ENCODE assay signal across 25 mouse cellular contexts in the genomic region with DNA sequence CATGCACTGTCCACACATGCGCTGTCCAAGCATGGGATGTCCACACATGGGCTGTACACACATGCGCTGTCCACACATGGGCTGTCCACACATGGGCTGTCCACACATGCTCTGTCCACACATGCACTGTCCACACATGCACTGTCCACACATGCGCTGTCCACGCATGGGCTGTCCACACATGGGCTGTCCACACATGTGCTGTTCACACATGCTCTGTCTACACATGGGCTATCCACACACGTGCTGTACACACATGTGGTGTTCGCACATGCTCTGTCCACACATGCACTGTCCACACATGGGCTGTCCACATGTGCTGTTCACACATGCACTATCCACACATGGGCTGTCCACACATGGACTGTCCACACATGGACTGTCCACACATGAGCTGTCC. TPM values are rescaled to one million over a fixed set of nuclear protein-coding genes. Genes with fewer than 3 reads are reported as not detected.
A peak's percentile ranks its signal among the peaks of the same experiment; 100 is the strongest.
DNase-seq lines count a peak whose midpoint lies in the region; ATAC-seq and TF ChIP-seq lines count a peak whose summit lies in the region.
"Had no signal": no experiment of that assay in that cellular context is flagged by ENCODE, and none has a peak within 500 bp of the region (broad histone marks: within the 10 kb centered on the region; RNA-seq: fewer than 3 reads in every experiment).

No protein-coding gene starts in this region.

- no peak overlapping the region for H3K9ac ChIP-seq in MEL (ENCODE audit: control insufficient read depth, low read depth, low read length, poor library complexity, severe bottlenecking)
- no peak overlapping the region for H3K9ac ChIP-seq in midbrain, embryonic 11.5 days (ENCODE audit: low read length)
- H3K9ac ChIP-seq: embryonic facial prominence, embryonic 13.5 days; embryonic facial prominence, embryonic 15.5 days; forebrain, embryonic 12.5 days had no signal

- H3K79me2 ChIP-seq in MEL (ENCODE audit: control insufficient read depth, insufficient read depth, low read length, poor library complexity), result no peaks in the 10 kb centered on the region

- peak; percentile 44 for DNase-seq in heart, adult 11 months
- no peak for DNase-seq in heart, adult 8-10 months (ENCODE audit: low spot score)
- peak; percentile 3 for DNase-seq in urinary bladder, adult 2 months (ENCODE audit: low spot score)
- DNase-seq in urinary bladder, postnatal 36 days (ENCODE audit: low spot score in 2 of 2), result no peak
- no peak for DNase-seq in MEL (ENCODE audit: low read depth, low spot score)
- DNase-seq in midbrain, embryonic 11.5 days (ENCODE audit: low spot score, missing footprints), result no peak
- DNase-seq: adrenal gland, adult 2 months; adrenal gland, postnatal 10 days; adrenal gland, postnatal 25 days; B cell, adult 2 months; cerebellum, adult 11 months; cerebellum, adult 18-20 months; cerebellum, adult 8-10 months; cerebellum, adult 9-11 months; cerebellum, postnatal 14 days; cerebellum, postnatal 36 days; embryo, embryonic 11 days had no signal

- no peak overlapping the region for H3K4me2 ChIP-seq in midbrain, embryonic 11.5 days
- H3K4me2 ChIP-seq: embryonic facial prominence, embryonic 13.5 days; embryonic facial prominence, embryonic 15.5 days; forebrain, embryonic 12.5 days had no signal

- no peak overlapping the region for H3K27ac ChIP-seq in MEL (ENCODE audit: control insufficient read depth, low read depth, low read length)
- no peak overlapping the region for H3K27ac ChIP-seq in midbrain, embryonic 11.5 days (ENCODE audit: low read depth, low read length)
- H3K27ac ChIP-seq: embryonic facial prominence, embryonic 13.5 days; embryonic facial prominence, embryonic 15.5 days; forebrain, embryonic 10.5 days; forebrain, embryonic 12.5 days had no signal

- ATAC-seq in midbrain, embryonic 11.5 days (ENCODE audit: low FRiP score), result no peak
- ATAC-seq: CD4-positive, CD25-positive, alpha-beta regulatory T cell, adult 4 months; forebrain, embryonic 14.5 days; forebrain, embryonic 16.5 days had no signal

- H3K4me1 ChIP-seq in MEL (ENCODE audit: control insufficient read depth in 1 of 2, insufficient read depth in 2 of 2, low read length in 2 of 2), result peaks cover 0 to 3% of the 10 kb centered on the region in 2 experiments; a peak in 1 of 4 replicates
- H3K4me1 ChIP-seq in midbrain, embryonic 11.5 days (ENCODE audit: control insufficient read depth, insufficient read depth, low read length), result peaks cover 2% of the 10 kb centered on the region; the same call in 1 of the 2 replicates
- H3K4me1 ChIP-seq: embryonic facial prominence, embryonic 13.5 days had no signal

- no peak overlapping the region for H3K4me3 ChIP-seq in MEL (ENCODE audit: control insufficient read depth in 1 of 2, insufficient read depth in 1 of 2, low read depth in 2 of 2, low read length in 2 of 2)
- no peak overlapping the region for H3K4me3 ChIP-seq in midbrain, embryonic 11.5 days (ENCODE audit: low read depth, low read length)
- H3K4me3 ChIP-seq: embryonic facial prominence, embryonic 13.5 days; embryonic facial prominence, embryonic 15.5 days; erythroblast, embryonic 14.5 days; forebrain, embryonic 10.5 days; forebrain, embryonic 12.5 days had no signal

- TF ChIP-seq CTCF in MEL (IDR thresholded peaks at IDR 0.05 in 2 of 3, conservative IDR thresholded peaks at IDR 0.05 in 1 of 3; ENCODE audit: control insufficient read depth in 1 of 3, insufficient read depth in 1 of 3, low read depth in 2 of 3, low read length in 3 of 3, poor library complexity in 1 of 3, severe bottlenecking in 1 of 3), result no peak

- TF ChIP-seq POLR2A in MEL (IDR thresholded peaks at IDR 0.05; ENCODE audit: control insufficient read depth in 1 of 2, insufficient read depth in 1 of 2, low read depth in 1 of 2, low read length in 2 of 2, poor library complexity in 1 of 2), result no peak

- TF ChIP-seq EP300 in MEL (IDR thresholded peaks at IDR 0.05; ENCODE audit: low read depth in 1 of 2, low read length in 2 of 2), result no peak

- no peaks in the 10 kb centered on the region for H3K9me3 ChIP-seq in MEL (replicated peaks; ENCODE audit: insufficient read depth, low read length)
- H3K9me3 ChIP-seq in midbrain, embryonic 11.5 days (ENCODE audit: control insufficient read depth, low read length), result no peaks in the 10 kb centered on the region
- H3K9me3 ChIP-seq: embryonic facial prominence, embryonic 13.5 days; embryonic facial prominence, embryonic 15.5 days; forebrain, embryonic 10.5 days; forebrain, embryonic 12.5 days had no signal

- 97% methylated on average over 6 of the region's 6 CpGs for WGBS in midbrain, embryonic 11.5 days

- H3K36me3 ChIP-seq in MEL (ENCODE audit: control insufficient read depth in 1 of 2, insufficient read depth in 2 of 2, low read length in 2 of 2), result no peaks in the 10 kb centered on the region
- H3K36me3 ChIP-seq in midbrain, embryonic 11.5 days (ENCODE audit: control insufficient read depth, insufficient read depth, low read length), result no peaks in the 10 kb centered on the region
- H3K36me3 ChIP-seq: embryonic facial prominence, embryonic 13.5 days; embryonic facial prominence, embryonic 15.5 days; forebrain, embryonic 10.5 days had no signal

- no peak for TF ChIP-seq RAD21 in MEL (IDR thresholded peaks at IDR 0.05; ENCODE audit: low read depth, low read length)

- peaks cover 0 to under 1% of the 10 kb centered on the region in 2 experiments; a peak in 1 of 4 replicates for H3K27me3 ChIP-seq in MEL (ENCODE audit: control insufficient read depth in 1 of 2, insufficient read depth in 2 of 2, low read length in 2 of 2)
- no peaks in the 10 kb centered on the region for H3K27me3 ChIP-seq in midbrain, embryonic 11.5 days (ENCODE audit: control insufficient read depth, insufficient read depth, low read length)
- H3K27me3 ChIP-seq: embryonic facial prominence, embryonic 13.5 days; embryonic facial prominence, embryonic 15.5 days; forebrain, embryonic 12.5 days had no signal

TF ChIP-seq in MEL, 35 proteins besides CTCF, POLR2A, EP300 and RAD21:
- no peak for TF ChIP-seq TAL1 (IDR thresholded peaks at IDR 0.05; ENCODE audit: low read length)
- peak; percentile 75; the same call in 1 of the 2 replicates for TF ChIP-seq POLR2AphosphoS5 (IDR thresholded peaks at IDR 0.05; ENCODE audit: borderline replicate concordance, low read depth, low read length)

RNA-seq across cellular contexts. Expression of a gene that starts 16.9 kb away (rescaled TPM):
- total RNA-seq in heart, adult 8-10 months (2022), result 1 to 10 TPM; 7.9 to 9.1 (median 8.3) TPM
- polyA plus RNA-seq in urinary bladder, adult 2 months (2012; rRNA removed), result 10.7 and 10.9 TPM in 2 replicates
- 125 and 132 TPM in 2 replicates for total RNA-seq in MEL (2012; rRNA removed)
- 100 to 1,000 TPM in 1 of 2 experiments, not detected in 1; 109 TPM for polyA plus RNA-seq in MEL (2012; ENCODE audit: insufficient read depth in 1 of 2, insufficient read length in 2 of 2, low read depth in 1 of 2, low replicate concordance in 2 of 2, missing spikeins in 1 of 2)
- 70.8 and 72.9 TPM in 2 replicates for polyA plus RNA-seq in midbrain, embryonic 11.5 days (2014; fragmentation: Nextera tagmentation; extraction: Ambion mirVana)

Comparison
In these comparisons a context has a peak if more than half of its experiments do, and no peak if none do; other contexts are left out.
1. DNase-seq: peak in heart, adult 11 months (single experiment) and urinary bladder, adult 2 months (single experiment); none in heart, adult 8-10 months (single experiment), urinary bladder, postnatal 36 days (0 of 2), MEL (single experiment) and midbrain, embryonic 11.5 days (single experiment).